Mouse (Mus musculus) cerebral cortex, adult 2 months (tissue): ENCODE measurements around the gene Stc2.

Experiments used
- WGBS: fragments of 180-500 bp; shearing (Covaris S2); methylation state at CpG from one replicate; pipeline ENCODE4 v1.1.7; 2018; 5-methylcytosine and 5-hydroxymethylcytosine counted together

The Stc2 gene

DNA sequence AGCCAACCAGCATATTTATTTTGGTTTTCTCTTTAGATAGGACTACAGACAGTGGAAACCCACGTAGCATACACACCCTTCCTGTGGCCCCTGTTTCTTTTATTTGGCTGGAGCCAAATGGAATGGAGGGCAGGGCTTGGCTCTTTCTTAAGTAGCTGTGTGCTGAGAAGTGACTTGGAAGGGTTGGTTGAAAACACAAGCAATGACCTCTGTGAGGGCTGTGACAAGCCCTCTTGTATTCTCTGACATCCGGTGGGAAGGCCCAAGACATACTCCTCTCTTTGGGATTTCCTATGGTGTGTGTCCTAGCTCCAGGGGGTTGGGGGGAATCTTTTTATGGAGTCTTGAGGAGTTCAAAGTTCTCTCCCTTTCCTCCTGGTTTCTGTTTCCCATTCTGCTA lies 3.5 kb downstream of the Stc2 start:
- WGBS, result 74% methylated on average over 2 of the region's 2 CpGs

DNA sequence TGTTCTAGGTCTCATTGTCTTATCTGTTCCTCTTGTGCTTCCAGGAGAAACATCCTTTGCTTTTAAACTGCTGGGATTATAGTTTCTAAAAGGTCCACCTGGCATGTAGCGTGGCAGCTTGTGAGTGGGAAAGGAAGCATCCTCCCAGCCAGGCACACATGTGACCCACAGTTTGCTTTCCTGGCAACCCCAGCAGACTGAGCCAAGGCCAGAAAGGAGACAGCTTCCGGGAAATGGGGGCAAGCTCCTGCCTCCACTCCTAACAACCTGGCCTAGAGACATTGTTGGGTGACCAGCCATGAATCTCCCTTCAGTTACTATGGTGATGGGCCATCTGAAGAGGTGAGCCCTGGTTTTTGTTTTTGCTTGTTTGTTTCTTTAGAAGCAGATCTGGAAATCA lies 3.9 kb downstream of the Stc2 start:
- 83% methylated on average over 2 of the region's 2 CpGs for WGBS

DNA sequence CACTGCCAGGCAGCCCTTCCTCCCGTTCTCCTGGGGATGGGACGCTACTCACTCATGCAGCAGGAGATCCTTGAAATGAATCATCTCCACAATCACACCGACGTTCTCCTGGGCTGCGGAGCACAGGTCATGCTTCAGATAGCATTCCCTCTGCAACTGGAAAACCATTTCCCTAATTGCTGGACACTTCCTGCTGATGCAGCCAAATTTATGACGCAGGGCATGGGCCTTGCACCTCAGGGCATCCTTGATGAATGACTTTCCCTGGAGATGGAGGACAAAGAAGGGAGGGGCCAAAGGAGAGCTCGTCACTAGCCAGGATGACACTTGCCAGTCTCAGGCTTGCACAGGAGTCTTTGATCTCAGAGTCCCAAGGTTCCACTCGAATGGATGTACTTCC lies 4.6 kb downstream of the Stc2 start:
- 92% methylated on average over 8 of the region's 8 CpGs for WGBS

DNA sequence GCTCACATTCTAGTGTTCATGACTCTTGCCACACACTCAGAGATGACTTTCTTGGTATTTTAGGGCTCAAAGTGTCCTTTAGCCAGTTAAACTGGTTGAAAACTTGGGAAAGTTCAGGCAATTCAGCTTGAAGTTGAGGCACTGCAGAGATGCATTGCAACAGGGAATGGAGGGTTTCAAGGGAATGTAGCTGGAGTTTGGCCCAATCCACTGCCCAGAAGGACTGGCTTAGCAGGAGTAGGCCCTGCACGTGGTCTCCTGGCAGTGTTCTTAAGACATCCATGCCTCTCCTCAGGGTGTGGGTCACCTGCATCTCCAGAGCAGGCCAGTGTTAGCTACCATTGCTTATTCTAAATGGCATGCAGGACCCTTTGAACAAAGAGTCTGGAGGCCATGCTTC lies 7.0 kb downstream of the Stc2 start:
- WGBS, result 88% methylated on average over 1 of the region's 1 CpGs

DNA sequence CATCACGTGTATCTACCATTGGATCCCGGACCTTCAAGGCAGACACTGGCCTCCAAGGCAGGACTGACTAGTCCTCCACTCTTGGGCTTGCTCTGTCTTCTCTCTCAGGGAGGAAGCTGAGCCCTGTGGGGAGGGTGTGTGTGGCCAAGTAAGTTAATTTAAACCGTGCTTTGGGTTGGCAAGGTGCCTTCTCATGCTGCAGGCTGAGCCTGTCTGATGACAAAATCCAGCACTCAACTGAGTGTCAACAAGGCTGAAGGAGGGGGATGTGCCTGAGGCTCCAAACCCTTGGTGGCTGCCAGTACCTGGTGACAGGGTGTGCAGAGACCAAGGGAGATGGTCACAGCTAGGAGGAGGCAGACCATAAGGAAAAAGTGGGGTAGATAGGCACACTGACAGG lies 7.5 kb downstream of the Stc2 start:
- 67% methylated on average over 3 of the region's 3 CpGs for WGBS

DNA sequence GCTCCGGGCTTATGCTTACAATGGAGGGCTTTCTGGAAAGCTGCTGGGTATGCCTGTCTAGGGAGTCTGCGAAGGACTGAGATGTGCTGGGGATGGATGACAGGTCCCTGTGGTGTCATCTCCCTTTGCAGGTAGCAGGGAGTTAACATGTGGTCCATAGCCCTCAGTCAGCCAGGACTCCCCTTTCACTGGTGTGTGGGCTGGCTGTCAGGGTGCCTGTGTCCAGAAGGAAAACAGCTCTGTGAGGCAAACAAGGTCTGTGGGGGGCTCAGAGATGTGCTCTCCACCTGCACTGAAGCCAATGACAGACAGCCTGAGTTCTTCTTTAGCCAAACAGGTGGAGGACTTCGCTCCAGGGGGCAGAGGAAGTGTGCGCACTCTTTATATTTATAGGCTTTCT lies 8.8 kb downstream of the Stc2 start:
- WGBS, result 96% methylated on average over 4 of the region's 4 CpGs

DNA sequence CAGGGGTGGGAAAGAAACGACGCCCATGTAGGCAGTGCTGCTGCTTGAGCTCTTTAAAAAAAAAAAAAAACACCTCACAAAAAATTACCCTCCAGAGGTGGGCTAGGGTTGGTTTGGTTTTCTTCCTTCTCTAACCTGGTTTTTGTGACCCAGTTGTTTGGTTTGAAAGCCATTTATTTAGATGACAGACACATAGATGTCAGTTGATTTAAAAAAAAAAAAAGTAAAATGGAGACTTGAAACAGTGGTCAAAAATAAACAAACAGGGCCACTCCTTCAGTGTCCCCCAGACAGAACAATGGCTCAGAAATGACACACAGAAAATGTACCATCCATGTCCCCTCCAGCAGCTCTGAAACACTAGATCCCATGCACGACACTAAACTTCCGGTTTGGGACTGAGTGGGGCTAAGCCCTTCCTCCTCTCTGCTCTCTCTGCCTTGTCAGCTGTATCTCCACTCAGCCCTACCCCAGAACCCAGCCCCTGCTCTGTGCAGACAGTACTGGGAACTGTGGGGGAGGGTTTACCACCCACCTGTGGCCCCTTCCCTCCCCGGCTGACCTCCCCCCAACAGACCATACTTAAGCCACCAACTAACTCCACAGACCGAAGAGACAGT lies 10.5 kb downstream of the Stc2 start:
- 85% methylated on average over 6 of the region's 6 CpGs for WGBS

DNA sequence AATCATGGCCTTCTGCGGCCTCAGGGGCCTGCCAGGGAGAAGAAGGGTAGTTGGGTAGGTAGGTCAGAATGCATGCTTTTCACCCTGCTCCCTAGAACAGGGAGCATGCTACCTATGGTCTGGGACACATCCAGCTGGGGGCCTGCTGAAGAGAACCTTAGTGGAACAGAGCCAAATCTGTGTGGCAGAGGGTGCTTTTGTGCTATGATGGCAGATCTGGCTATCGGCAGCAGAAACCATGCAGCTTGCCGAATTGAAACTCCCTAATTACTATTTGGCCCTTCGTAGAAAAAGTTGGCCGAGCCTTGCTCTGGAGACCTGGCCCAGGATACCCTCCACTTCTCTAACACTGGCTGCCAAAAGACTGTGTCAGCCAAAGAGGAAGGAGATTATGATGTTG lies 11.4 kb downstream of the Stc2 start:
- WGBS, result 75% methylated on average over 5 of the region's 5 CpGs

DNA sequence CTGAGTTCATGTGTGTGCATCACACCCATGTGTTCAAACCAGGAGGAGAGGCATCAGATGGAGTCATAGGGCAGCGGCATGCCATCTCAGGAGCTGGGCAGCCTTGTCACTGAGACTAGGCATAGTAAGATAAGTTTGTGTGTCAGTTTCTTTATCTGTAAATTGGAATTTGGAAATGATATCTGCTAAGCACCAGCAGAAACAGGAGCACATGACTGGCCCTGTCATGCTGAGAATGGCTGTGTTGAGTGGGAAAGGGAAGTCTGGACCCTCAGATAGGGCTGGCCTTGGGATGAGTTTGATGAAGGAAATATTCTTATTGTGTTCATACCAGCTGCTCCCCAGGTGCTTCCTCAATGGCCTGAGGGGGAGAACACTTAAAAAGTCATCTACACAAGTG lies 14.1 kb downstream of the Stc2 start:
- 89% methylated on average over 1 of the region's 1 CpGs for WGBS

DNA sequence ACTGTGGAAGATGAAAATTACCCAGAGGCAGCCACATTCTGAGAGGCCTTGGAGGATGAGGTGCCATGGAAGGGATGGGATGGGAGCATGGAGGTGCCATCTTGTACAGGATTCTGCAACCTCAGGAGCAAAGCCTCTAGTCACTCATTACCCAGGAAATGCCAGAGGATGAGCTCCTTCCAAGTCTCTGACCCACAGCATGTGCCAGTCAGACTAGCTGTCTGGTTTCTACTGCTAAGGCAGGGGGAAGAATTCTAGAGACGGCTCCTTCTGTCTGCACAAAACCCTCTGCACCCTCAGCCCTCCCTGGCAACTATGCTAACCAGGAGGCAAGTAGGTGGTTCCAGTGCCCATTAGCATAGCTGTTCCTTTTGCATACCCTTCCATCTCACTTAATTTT lies 15.4 kb downstream of the Stc2 start:
- 63% methylated on average over 1 of the region's 1 CpGs for WGBS
